Mouse (Mus musculus) thymus, postnatal 25 days (tissue): ENCODE measurements at regions not wholly inside any gene's neighbourhood (a gene's known extent, or its start where the extent isn't known, plus 50 kb on each side); places are given as distances from the start of the nearest gene placed in this dataset.

Experiments used
- DNase-seq: peaks from one replicate; pipeline ENCODE4 v3.0.0; 2022

DNA sequence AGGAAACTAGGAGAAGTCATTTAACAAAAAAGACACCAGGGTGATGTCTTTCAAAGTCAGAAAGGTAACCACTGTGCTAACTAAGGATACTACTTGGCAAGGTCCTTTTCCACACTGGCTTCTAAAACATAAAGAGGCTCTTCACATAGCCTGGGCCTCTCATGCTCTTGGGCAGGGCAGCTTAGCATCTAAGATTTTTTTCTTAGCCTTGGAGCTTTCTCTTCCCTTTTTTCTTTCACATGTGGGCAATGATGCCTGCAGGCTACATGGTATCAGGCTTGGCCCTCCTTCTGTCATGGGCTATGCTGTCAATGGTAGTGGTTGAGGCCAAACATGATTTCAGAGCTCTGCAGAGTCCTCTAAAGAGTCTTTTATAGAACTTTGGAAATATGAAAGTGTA, 60.6 kb downstream of the Serpinb6d start:
- DNase-seq: no peak

DNA sequence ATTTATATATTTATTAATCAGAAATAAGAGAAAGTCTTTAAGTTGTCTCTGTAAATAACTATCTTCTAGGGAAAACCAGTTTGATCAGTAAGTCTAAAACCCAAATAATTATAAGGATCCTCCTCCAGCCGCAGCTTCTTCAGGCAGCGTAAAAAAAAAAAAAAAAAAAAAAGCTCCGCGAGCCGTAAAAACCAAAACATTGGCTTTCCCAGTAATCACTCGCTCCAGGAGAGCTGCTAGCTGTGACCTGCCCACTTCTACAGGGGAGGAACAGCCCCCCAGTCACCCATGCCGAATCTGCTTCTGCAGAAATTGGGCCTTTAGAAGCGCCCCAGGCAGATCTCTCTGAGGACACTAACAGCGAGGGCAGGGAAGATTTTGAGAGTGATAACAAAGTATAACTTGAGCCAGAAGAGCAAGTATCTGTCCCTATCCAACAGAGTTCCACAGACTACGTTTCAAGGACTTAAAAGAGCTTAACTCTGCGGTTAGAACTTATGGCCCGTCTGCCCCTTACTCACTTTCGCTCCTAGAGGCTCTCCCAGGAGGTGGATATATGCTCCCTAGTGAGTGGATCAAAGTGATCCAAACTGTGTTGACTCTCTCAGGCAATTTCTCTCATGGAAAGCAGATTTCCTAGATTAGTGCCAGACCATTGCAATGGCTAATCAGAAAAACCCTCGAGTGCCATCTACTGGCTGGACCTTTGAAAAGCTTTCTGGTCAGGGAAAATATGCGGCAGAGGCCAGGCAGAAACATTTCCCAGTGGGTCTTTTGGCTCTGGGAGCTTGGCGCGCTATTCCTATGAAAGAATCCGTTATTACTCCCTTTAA, 80.7 kb downstream of the Serpinb6e start:
- DNase-seq: peak; percentile 10

DNA sequence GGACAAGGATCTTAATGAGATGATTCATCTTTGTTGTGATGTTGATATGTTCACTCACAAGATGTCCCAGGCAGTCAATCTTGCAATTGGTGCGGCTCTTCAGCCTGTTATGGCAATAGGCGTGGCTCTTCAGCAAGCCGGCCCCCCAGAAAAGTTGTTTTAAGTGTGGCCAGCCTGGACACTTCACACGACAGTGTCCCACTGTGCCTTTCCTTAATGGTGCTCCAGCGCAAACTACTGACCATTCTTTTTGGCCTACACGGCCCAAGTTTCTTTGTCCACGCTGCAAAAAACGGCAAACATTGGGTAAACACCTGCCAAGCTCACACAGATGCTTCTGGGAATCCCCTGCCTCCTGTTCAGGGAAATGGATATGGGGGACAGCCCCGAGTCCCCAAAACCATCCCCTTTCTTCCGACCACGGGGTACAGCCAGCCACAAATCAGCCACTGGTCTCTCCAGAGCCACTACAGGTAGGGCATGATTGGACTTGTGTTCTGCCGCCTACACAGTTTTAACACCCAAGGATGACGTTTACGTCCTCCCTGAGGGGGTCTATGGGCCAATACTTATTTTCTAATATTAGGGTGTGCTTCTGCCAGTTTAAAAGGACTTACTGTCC, 79.8 kb downstream of the Serpinb6e start:
- no peak for DNase-seq
